Mouse (Mus musculus) midbrain, embryonic 14.5 days (tissue): ENCODE measurements around the gene Maco1. TPM values are rescaled to one million over a fixed set of nuclear protein-coding genes. Genes with fewer than 3 reads are reported as not detected.

Experiments
- ATAC-seq: fragments of 200-750 bp; cut with Nextera tagmentation; 2 replicates; pipeline ENCODE4 v1.8.0; 2017; ENCODE audit warnings: moderate number of reproducible peaks, moderate library complexity; ENCODE audit not compliant: low FRiP score, low TSS enrichment
- DNase-seq: peaks from one replicate; pipeline ENCODE4 v3.0.0-alpha.2; 2015
- H3K27ac ChIP-seq: fragments of 300-500 bp; sonication (generic); replicated peaks from 2 replicates; pipeline ENCODE4 v1.5.1; 2014; ENCODE audit warnings: mild to moderate bottlenecking, low read depth, low read length, moderate library complexity
- H3K27me3 ChIP-seq: fragments of 300-500 bp; sonication (generic); 2 replicates; pipeline ENCODE4 v1.6.1; 2014; ENCODE audit warnings: low read length, control low read depth, mixed read lengths; ENCODE audit not compliant: control insufficient read depth, insufficient read depth
- H3K36me3 ChIP-seq: fragments of 300-500 bp; sonication (generic); 2 replicates; pipeline ENCODE4 v1.6.1; 2014; ENCODE audit warnings: low read length, control low read depth; ENCODE audit not compliant: control insufficient read depth, insufficient read depth
- H3K4me1 ChIP-seq: fragments of 300-500 bp; sonication (generic); 2 replicates; pipeline ENCODE4 v1.6.1; 2014; ENCODE audit warnings: mild to moderate bottlenecking, antibody characterized with exemption, low read length, control low read depth; ENCODE audit not compliant: control insufficient read depth, insufficient read depth
- H3K4me2 ChIP-seq: fragments of 300-500 bp; sonication (generic); 2 replicates; pipeline ENCODE4 v1.6.1; 2014; ENCODE audit warnings: mild to moderate bottlenecking, low read length, moderate library complexity
- H3K4me3 ChIP-seq: fragments of 300-500 bp; sonication (generic); replicated peaks from 2 replicates; pipeline ENCODE4 v1.5.1; 2014; ENCODE audit warnings: low read depth, low read length
- H3K9ac ChIP-seq: fragments of 300-500 bp; sonication (generic); replicated peaks from 2 replicates; pipeline ENCODE4 v1.6.1; 2014; ENCODE audit warnings: mild to moderate bottlenecking, low read length, moderate library complexity
- H3K9me3 ChIP-seq: fragments of 300-500 bp; sonication (generic); 2 replicates; pipeline ENCODE4 v1.6.1; 2016; ENCODE audit warnings: low read length, control low read depth, mixed read lengths; ENCODE audit not compliant: control insufficient read depth
- WGBS: fragments of 180-500 bp; shearing (Covaris S2); extraction: QIAGEN DNeasy Blood & Tissue Kit; methylation state at CpG from one replicate; pipeline ENCODE4 v1.1.7; 2014; 5-methylcytosine and 5-hydroxymethylcytosine counted together
- polyA plus RNA-seq: library from polyadenylated mRNA; unstranded; fragments of >200 nt; fragmentation: Nextera tagmentation; extraction: Ambion mirVana; gene quantifications from 2 replicates; pipeline ENCODE4 v1.2.1, GENCODE M21; 2014

The Maco1 gene
- polyA plus RNA-seq, 1 experiment from 2014 or later: 100 TPM

DNA sequence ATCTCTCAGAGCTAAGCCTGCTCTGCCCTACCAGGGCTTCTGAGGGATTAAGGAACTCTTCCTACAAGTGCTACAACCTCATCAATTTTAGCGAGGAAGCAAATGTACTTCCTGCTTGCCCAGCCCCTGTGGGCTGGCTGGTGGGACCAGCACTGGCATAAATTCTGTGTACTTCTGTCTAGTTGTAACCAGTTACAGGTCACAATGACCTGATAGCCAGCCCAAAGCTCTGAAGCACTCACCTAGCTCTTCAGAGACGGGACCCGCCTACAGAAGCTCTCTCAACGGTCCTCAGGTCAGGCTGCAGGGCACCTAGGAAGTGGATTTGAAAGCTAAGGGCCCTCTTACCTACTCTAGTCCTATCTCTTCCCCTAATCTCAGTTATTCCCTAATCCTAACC, 35.4 kb downstream of the Maco1 start:
- Histone ChIP-seq H3K9me3 (no peaks in the 10 kb centered on the region), H3K27ac (no peak overlapping the region), H3K4me2 (no peak overlapping the region), H3K9ac (no peak overlapping the region), H3K36me3 (peaks cover 14% of the 10 kb centered on the region; the same call in 1 of the 2 replicates), H3K27me3 (no peaks in the 10 kb centered on the region), H3K4me3 (no peak overlapping the region), H3K4me1 (no peaks in the 10 kb centered on the region)
- WGBS: 84% methylated on average over 4 of the region's 4 CpGs
- ATAC-seq (no peak), DNase-seq (no peak)

- H3K27ac ChIP-seq: no peak overlapping the region
- H3K27me3 ChIP-seq: no peaks in the 10 kb centered on the region
- H3K4me1 ChIP-seq: no peaks in the 10 kb centered on the region
- H3K4me2 ChIP-seq: no peak overlapping the region
- no peak overlapping the region for H3K4me3 ChIP-seq
- no peak for ATAC-seq
- peaks cover 44% of the 10 kb centered on the region for H3K36me3 ChIP-seq
- 91% methylated on average over 4 of the region's 4 CpGs for WGBS
- H3K9me3 ChIP-seq: no peaks in the 10 kb centered on the region
- no peak overlapping the region for H3K9ac ChIP-seq
- DNase-seq: no peak
These were observed 38.9 kb downstream of the Maco1 start for GRCm38 (mm10) chr4:134814229-134814571.

GRCm38 (mm10) chr4:134813406-134814228, 39.5 kb downstream of the Maco1 start:
- Histone ChIP-seq H3K36me3 (peaks cover 50% of the 10 kb centered on the region), H3K9ac (no peak overlapping the region), H3K9me3 (no peaks in the 10 kb centered on the region), H3K4me3 (no peak overlapping the region), H3K27ac (no peak overlapping the region), H3K4me2 (no peak overlapping the region), H3K4me1 (no peaks in the 10 kb centered on the region), H3K27me3 (no peaks in the 10 kb centered on the region)
- WGBS: 88% methylated on average over 17 of the region's 17 CpGs
- no peak for ATAC-seq
- no peak for DNase-seq

DNA sequence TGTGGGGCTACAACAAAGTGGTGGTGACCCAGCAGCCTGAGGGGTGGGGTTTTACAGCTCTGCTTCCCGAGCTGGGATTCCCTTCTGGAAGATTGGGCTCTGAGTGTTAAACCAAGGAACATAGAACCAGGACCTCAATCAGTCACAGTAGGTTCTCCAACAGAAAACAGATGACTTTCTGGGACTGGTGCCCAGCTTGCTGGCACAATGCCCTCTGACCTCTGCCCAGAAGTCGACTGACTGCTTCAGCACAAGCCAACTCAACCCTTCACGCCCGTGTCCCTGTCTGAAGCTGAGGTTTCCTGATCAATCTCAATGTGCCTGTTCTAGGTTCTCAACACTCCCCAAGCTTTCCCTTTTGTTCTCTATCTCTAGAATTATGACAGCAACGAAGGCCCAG, 48.4 kb downstream of the Maco1 start:
- H3K4me3 ChIP-seq: no peak overlapping the region
- no peak overlapping the region for H3K9ac ChIP-seq
- WGBS: 87% methylated on average over 5 of the region's 5 CpGs
- no peaks in the 10 kb centered on the region for H3K4me1 ChIP-seq
- DNase-seq: no peak
- no peak for ATAC-seq
- no peaks in the 10 kb centered on the region for H3K9me3 ChIP-seq
- no peaks in the 10 kb centered on the region for H3K27me3 ChIP-seq
- H3K36me3 ChIP-seq: peaks cover 90% of the 10 kb centered on the region
- no peak overlapping the region for H3K4me2 ChIP-seq
- H3K27ac ChIP-seq: no peak overlapping the region

DNA sequence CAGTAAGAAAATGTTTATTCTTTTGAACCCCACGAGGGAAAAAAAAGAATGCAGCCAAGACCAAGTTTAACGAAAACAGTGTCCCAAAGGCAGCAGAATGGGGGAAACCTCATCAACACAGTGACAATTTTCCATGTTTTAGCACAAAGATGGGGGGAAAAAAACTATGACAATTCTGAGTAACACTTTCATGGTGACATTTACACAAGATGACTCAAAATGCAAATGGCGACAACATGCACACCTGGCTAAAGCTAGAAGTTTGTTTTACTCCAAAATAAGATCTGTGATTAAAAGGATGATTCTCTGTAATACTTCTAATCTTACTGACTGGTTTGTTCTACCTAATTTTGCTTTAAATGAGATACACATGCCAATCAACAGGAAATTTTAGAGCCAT, 50.4 kb downstream of the Maco1 start:
- peaks cover 70% of the 10 kb centered on the region for H3K36me3 ChIP-seq
- no peak for ATAC-seq

DNA sequence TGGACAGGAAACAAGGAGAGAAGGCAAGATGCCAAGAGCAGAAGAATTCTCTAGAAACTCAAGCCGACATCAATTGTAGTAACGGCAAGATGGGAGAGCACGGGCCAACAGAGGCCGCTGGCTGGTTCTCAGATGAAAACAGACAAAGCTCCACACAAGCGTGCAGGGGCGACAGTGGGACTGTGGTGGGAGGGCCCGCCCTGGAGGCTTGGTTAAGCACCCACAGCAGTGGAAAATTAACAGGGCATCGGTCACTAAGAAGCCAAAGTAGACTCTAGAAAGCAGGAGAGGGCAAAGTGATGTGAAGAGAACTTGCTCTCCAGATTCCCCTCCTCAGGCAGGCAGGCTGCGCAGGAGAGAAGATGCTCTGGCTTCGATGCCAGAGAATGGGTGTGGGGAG, 51.0 kb downstream of the Maco1 start:
- 93% methylated on average over 10 of the region's 10 CpGs for WGBS
- Histone ChIP-seq H3K36me3 (peaks cover 65% of the 10 kb centered on the region), H3K4me1 (no peaks in the 10 kb centered on the region), H3K27me3 (no peaks in the 10 kb centered on the region), H3K27ac (no peak overlapping the region), H3K9me3 (no peaks in the 10 kb centered on the region), H3K4me3 (no peak overlapping the region), H3K9ac (no peak overlapping the region), H3K4me2 (no peak overlapping the region)
- DNase-seq: no peak
- no peak for ATAC-seq

More for the DNA sequence above, 50.4 kb downstream of the Maco1 start:
- Histone ChIP-seq H3K4me1 (no peaks in the 10 kb centered on the region), H3K27me3 (no peaks in the 10 kb centered on the region), H3K4me3 (no peak overlapping the region), H3K27ac (no peak overlapping the region), H3K9me3 (no peaks in the 10 kb centered on the region), H3K4me2 (no peak overlapping the region), H3K9ac (no peak overlapping the region)
- DNase-seq: no peak
- WGBS: 97% methylated on average over 3 of the region's 3 CpGs

DNA sequence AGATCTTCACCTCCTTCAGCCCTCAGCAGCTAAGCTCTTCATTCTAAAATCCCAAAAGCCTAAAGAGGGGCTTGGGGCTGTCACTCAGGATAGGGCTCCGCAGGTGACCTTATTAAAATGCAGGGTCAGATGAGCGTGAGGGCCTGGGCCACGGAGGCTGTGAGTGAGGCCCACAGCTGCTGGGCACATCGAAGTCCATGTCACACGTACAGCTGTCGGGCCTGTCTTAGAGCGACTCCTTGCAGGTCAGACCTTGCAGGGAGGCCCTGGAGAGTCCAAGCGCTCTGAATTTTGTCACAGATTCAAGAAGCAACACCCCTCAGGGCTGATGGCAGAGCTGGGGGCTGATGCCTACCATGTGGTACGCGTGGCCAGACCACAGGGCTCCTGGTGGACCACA, 52.5 kb downstream of the Maco1 start:
- ATAC-seq: no peak
- Histone ChIP-seq H3K36me3 (peaks cover 51% of the 10 kb centered on the region), H3K27me3 (no peaks in the 10 kb centered on the region), H3K27ac (no peak overlapping the region), H3K4me3 (no peak overlapping the region), H3K9ac (no peak overlapping the region), H3K9me3 (no peaks in the 10 kb centered on the region), H3K4me1 (no peaks in the 10 kb centered on the region), H3K4me2 (no peak overlapping the region)
- WGBS: 63% methylated on average over 10 of the region's 10 CpGs
- no peak for DNase-seq

GRCm38 (mm10) chr4:134800098-134800497, 53.0 kb downstream of the Maco1 start:
- no peak for DNase-seq
- WGBS: 84% methylated on average over 8 of the region's 8 CpGs
- H3K4me3 ChIP-seq: no peak overlapping the region
- H3K9me3 ChIP-seq: no peaks in the 10 kb centered on the region
- peaks cover 45% of the 10 kb centered on the region for H3K36me3 ChIP-seq
- no peaks in the 10 kb centered on the region for H3K27me3 ChIP-seq
- H3K4me1 ChIP-seq: no peaks in the 10 kb centered on the region
- no peak overlapping the region for H3K27ac ChIP-seq
- H3K4me2 ChIP-seq: no peak overlapping the region
- H3K9ac ChIP-seq: no peak overlapping the region
- no peak for ATAC-seq

GRCm38 (mm10) chr4:134799272-134799671, 53.9 kb downstream of the Maco1 start:
- Histone ChIP-seq H3K9me3 (no peaks in the 10 kb centered on the region), H3K27ac (no peak overlapping the region), H3K4me3 (no peak overlapping the region), H3K36me3 (peaks cover 37% of the 10 kb centered on the region), H3K27me3 (no peaks in the 10 kb centered on the region), H3K4me2 (no peak overlapping the region), H3K4me1 (no peaks in the 10 kb centered on the region), H3K9ac (no peak overlapping the region)
- ATAC-seq (peak; percentile 34; the same call in 1 of the 2 replicates), DNase-seq (peak; percentile 86)
- 9% methylated on average over 4 of the region's 4 CpGs for WGBS
